Mouse (Mus musculus) olfactory bulb, adult 2 months (tissue): Measurements from ENCODE around the gene Sirpb1b. TPM values are rescaled to one million over a fixed set of nuclear protein-coding genes. Genes with fewer than 3 reads are reported as not detected.
"Not testable (repeated sequence)": the region's sequence is repeated elsewhere in the genome, so short reads cannot be mapped to it uniquely, and the experiment has no call there.

Source experiments
- H3K27ac ChIP-seq: fragments of 200-500 bp; 2 replicates; pipeline ENCODE4 v1.5.1; 2012; ENCODE audit warnings: low read depth, low read length; ENCODE audit not compliant: insufficient read depth
- H3K4me1 ChIP-seq: fragments of 200-500 bp; 2 replicates; pipeline ENCODE4 v1.6.1; 2012; ENCODE audit warnings: low read length; ENCODE audit not compliant: control insufficient read depth, insufficient read depth
- H3K4me3 ChIP-seq: fragments of 200-500 bp; 2 replicates; pipeline ENCODE4 v1.5.1; 2012; ENCODE audit warnings: mild to moderate bottlenecking, low read depth, low read length, moderate library complexity; ENCODE audit not compliant: insufficient read depth
- CTCF ChIP-seq: fragments of 200-500 bp; IDR thresholded peaks from 2 replicates; pipeline ENCODE4 v1.5.1; 2012; ENCODE audit warnings: low read depth, mild to moderate bottlenecking, low read length, moderate library complexity; ENCODE audit not compliant: insufficient read depth
- POLR2A ChIP-seq: fragments of 200-500 bp; IDR thresholded peaks from 2 replicates; pipeline ENCODE4 v1.6.1; 2012; ENCODE audit warnings: mild to moderate bottlenecking, low read depth, low read length, moderate library complexity; ENCODE audit not compliant: insufficient read depth
- WGBS: fragments of 180-500 bp; shearing (Covaris S2); methylation state at CpG from one replicate; pipeline ENCODE4 v1.1.7; 2018; 5-methylcytosine and 5-hydroxymethylcytosine counted together
- polyA plus RNA-seq: library from polyadenylated mRNA; stranded (reverse); fragments of >200 nt; gene quantifications from 2 replicates; pipeline ENCODE4 v1.2.4, GENCODE M21; 2012; ENCODE audit warnings: low replicate concordance; ENCODE audit not compliant: missing spikeins, insufficient read depth, insufficient read length

Sirpb1b gene
- polyA plus RNA-seq = not detected in 2 replicates

DNA sequence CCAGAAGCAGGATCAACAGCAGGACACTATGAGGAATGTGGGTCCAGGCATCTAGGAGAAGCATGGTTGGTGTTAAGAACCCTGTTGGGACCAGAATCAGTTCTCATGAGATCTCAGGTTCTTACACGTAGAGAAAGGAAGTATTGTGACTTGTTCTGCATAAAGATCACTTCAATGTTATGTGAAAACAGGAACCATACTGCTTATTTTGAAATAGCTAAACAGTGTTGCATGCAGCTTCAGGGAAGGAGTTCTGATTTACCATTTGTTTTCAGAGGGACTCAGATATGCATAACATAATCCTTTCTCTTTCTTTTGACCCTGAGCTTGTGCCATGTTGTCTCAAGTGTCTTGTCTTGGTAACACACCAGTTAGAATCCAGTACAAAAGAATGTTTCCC lies at the start of gene Sirpb1b:
Gene Sirpb1b, minus strand, starts transcription at position 179 of the 400 bp plus-strand sequence.
- H3K4me1 ChIP-seq, H3K4me3 ChIP-seq, H3K27ac ChIP-seq: not testable (repeated sequence)
- 74% methylated on average over 1 of the region's 1 CpGs for WGBS

DNA sequence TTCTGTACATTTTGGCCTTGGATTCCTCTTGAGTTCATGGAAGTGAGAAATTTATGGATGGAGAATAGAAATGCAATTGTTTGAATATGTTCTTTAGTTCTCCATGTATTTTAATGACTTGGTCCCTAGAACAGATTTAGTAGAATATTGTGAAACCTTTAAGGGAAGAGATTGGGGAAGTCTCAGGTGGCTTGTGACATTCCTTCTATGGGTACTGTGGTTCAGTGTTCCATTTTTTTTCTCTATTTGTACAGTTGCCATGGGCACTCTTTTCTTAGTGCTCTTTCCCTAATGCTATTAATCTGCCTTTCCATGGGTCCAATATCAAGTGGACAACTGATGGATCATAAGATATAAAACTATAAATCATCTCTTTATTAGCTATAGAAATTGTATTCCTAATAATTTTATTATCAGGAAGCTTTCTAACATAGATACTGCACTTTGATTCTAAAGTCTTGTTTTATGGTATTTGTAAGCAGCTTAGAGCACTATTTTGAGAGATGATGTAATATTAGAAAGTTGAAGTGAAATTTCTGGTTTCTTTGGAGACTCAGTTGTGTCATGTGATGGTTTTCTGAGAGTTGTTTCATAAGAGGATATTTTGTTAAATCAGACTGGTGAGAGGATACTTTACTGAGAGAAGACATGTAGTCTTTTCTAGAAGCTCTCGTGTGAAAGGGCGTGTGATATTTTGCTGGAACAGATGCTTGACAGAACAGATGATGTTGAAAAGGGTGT lies 15.7 kb upstream of the Sirpb1b start:
- H3K27ac ChIP-seq, H3K4me3 ChIP-seq, H3K4me1 ChIP-seq: not testable (repeated sequence)
- WGBS = 89% methylated on average over 2 of the region's 2 CpGs

DNA sequence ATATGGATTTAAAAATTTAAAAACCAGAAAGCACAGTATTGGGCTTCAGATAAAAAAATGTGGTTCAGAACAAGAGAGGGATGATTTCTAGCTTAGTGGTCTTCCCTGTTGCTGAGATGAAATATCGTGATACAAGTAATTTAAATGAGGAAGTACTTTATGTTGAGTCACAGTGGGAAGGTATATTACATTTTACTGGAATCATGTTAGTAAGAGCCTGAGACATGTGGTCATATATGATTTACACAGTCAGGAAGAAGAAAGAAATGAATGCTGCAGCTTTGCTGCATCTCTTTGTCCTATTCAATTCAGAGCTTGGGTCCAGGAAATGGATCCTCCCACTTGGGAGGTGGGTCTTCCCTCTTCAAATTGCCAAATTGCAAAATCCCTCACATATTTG lies 11.8 kb upstream of the Sirpb1b start:
- not testable (repeated sequence) for H3K4me3 ChIP-seq, H3K27ac ChIP-seq, H3K4me1 ChIP-seq
- 88% methylated on average over 1 of the region's 1 CpGs for WGBS

DNA sequence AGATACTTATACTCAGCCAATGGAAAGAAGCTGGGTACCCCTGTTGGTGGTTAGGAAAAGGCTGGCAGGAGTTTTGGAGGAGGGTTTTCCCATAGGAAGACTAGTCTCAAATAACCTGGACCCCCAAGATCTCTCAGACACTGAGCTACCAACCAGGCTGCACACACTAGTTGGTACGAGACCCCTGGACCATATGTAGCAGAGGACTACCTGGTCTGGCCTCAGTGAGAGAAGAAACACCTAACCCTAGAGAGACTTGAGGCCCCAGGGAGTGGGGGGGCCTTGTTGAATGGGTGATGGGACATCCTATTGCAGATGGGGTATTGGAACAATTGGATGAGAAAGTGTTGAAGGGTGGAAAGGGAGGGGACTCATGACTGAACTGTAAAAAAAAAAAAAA lies 8.6 kb upstream of the Sirpb1b start:
- WGBS = 87% methylated on average over 1 of the region's 1 CpGs
- H3K4me1 ChIP-seq = no peaks in the 10 kb centered on the region
- H3K4me3 ChIP-seq = no peak overlapping the region
- no peak for TF ChIP-seq POLR2A
- no peak for TF ChIP-seq CTCF
- H3K27ac ChIP-seq = no peak overlapping the region

DNA sequence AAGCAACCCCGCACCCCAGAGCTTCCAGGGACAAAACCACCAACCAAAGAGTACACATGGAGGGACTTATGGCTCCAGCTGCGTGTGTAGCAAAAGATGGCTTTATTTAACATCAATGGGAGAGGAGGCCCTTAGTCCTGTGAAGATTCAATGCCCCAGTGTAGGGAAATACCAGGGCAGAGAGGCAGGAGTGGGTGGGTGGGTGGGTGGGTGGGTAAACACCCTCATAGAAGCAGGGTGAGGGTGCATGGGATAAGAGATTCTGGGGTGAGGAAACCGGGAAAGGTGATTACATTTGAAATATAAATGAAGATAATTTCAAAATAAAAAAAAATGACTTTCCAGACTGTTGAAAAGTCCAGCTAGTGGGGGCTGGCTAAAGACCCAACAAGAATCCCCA lies 8.1 kb upstream of the Sirpb1b start:
- H3K4me1 ChIP-seq, H3K27ac ChIP-seq, H3K4me3 ChIP-seq: not testable (repeated sequence)
- 75% methylated on average over 3 of the region's 3 CpGs for WGBS

DNA sequence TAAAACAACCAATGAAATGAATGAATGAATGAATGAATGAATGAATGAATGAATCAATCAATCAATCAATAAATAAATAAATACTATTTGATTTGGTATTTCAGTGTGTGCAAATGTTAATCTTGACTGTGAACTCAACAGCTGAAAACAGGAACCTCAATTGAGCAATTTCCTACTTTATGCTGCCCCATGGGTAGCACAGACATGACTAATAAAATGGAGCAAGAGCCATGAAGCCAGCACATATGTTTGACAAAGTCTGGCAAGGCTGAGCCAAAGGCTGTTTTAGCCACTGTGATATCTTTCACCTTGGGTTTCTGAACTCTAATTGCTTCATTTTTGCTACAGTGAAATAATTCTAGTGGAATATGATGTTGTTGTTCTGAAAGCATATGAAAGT lies 1.6 kb upstream of the Sirpb1b start:
- not testable (repeated sequence) for H3K4me3 ChIP-seq, H3K4me1 ChIP-seq, H3K27ac ChIP-seq

DNA sequence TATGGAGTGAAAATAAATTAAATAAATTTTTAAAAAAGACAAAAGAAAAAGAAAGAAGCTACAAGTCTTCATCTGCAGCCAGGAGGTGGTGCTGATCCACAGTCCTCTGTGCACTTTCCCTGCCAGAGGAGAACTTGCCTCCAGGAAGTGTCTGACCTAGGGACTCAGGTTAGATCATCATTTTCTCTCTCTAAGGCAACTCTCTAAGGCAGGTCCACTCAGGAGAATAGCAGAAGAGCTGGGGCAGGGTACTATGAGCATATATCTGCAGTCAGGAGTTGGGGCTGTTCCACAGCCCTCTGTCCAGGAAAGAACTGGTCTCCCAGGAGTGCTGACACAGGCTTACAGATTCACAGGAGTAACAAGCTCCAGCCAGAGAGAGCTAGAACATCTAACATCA lies 46.3 kb downstream of the Sirpb1b start:
- Histone ChIP-seq H3K4me3 (no peak overlapping the region), H3K4me1 (no peaks in the 10 kb centered on the region), H3K27ac (no peak overlapping the region)
- TF ChIP-seq CTCF = no peak
- TF ChIP-seq POLR2A = no peak

DNA sequence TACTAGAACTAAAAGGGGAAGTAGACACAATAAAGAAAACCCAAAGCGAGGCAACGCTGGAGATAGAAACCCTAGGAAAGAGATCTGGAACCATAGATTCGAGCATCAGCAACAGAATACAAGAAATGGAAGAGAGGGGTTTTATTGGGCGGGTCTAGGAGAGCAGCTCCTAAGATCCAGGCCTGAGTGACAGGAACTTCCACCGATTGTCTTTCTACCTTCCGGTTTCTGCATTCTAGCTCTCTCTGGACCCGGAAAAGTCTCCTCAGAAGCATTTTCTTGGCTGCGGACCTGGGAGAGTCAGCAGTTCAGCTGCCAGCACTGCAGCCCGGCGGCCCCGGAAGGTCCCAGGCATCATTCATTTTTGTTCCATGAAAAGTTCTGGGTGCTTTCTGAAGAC lies 61.3 kb downstream of the Sirpb1b start:
- 85% methylated on average over 10 of the region's 11 CpGs for WGBS
- not testable (repeated sequence) for H3K27ac ChIP-seq, H3K4me1 ChIP-seq, H3K4me3 ChIP-seq

DNA sequence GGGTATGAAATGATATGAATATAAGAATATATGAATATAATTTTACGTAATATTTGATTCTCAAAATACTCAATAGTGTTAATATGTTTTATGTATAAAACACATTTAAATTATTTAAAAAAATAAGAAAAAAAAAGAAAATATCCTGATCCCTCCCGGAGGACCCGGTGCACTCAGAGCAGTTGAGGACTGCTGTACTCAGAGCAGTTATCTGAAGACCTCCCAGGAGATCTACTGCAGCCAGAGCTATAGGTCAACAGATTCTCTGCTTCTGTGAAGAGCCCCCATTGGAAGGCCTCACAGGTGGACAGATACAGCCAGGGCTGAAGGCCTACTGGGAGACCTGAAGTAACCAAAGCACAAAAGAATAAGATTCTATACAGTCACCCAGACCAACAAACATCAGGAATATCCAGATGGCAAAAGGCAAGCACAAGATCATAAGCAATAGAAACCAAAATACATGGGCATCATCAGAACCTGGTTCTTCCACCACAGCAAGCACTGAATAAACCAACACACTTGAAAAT lies 67.0 kb downstream of the Sirpb1b start:
- not testable (repeated sequence) for H3K27ac ChIP-seq, H3K4me3 ChIP-seq
- WGBS = 83% methylated on average over 3 of the region's 3 CpGs

DNA sequence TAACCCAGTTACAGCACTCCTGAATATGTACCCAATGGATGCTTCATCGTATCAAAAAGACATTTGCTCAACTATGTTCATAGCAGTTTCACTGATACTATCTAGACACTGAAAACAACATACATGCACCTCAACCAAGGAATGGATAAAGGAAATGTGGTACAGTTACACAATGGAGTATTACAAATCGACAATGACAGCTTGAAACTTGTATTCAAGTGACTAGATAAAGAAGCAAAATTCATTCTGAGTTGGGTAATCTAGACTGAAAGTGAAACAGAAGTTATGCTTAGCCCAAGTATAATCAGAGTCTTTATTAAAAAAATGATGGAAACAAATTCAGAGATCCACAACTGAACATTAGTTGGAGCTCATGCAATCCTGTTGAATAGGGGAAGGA lies 100.0 kb downstream of the Sirpb1b start:
- WGBS = 91% methylated on average over 1 of the region's 2 CpGs
- H3K27ac ChIP-seq, H3K4me1 ChIP-seq, H3K4me3 ChIP-seq: not testable (repeated sequence)

More for the DNA sequence above, 67.0 kb downstream of the Sirpb1b start:
- H3K4me1 ChIP-seq = not testable (repeated sequence)

DNA sequence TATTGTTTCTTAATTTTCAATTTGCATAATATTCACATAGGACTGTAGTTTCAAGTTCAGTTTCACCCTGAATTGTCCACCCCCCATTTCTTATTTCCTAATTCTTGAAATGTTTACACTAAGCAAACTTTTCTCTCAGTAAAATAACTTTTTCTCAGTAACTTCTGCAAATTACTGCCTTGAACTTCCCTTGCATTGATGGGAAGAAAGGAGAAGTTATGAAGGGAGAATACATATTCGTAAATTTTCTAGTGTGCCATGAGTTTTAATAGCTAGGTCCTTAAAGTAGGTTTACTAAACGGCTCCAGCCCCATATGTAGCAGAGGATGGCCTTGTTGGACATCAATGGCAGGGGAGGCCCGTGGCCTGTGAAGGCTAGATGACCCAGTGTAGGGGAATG lies 104.7 kb downstream of the Sirpb1b start:
- WGBS = 60% methylated on average over 2 of the region's 3 CpGs
- not testable (repeated sequence) for H3K4me1 ChIP-seq, H3K27ac ChIP-seq, H3K4me3 ChIP-seq

Other genes with a start within 250 kb of the Sirpb1b start
- not detected in 2 replicates for gene Gm9733, start 242.8 kb downstream of the Sirpb1b start, polyA plus RNA-seq
- gene Sirpb1a, start 148.5 kb downstream of the Sirpb1b start, polyA plus RNA-seq = not detected in 2 replicates